Mouse (Mus musculus) G1E (cell line): ENCODE measurements at regions not wholly inside any gene's neighbourhood (a gene's known extent, or its start where the extent isn't known, plus 50 kb on each side); places are given as distances from the start of the nearest gene placed in this dataset.

Source experiments
- CTCF ChIP-seq: IDR thresholded peaks from 2 replicates; pipeline ENCODE4 v1.5.1; 2012; ENCODE audit warnings: low read depth, low read length, inconsistent platforms, mixed read lengths
- GATA1 ChIP-seq: IDR thresholded peaks from 2 replicates; pipeline ENCODE4 v1.6.1; 2012; ENCODE audit warnings: borderline replicate concordance, low read length, inconsistent platforms, mixed read lengths
- TAL1 ChIP-seq: conservative IDR thresholded peaks from 2 replicates; pipeline ENCODE4 v1.6.1; 2012; ENCODE audit warnings: low read depth, low read length, inconsistent platforms, mixed read lengths

GRCm38 (mm10) chr13:107873244-107873667 is 171.0 kb upstream of the Smim15 start:
- TF ChIP-seq CTCF (no peak), GATA1 (no peak), TAL1 (no peak)
